Mouse (Mus musculus) neural tube, embryonic 12.5 days (tissue): ENCODE data around the gene Mier2. TPM values are rescaled to one million over a fixed set of nuclear protein-coding genes. Genes with fewer than 3 reads are reported as not detected.

Experiments
- ATAC-seq: fragments of 200-750 bp; cut with Nextera tagmentation; 2 replicates; pipeline ENCODE4 v1.8.0; 2017; ENCODE audit warnings: low read depth, mild to moderate bottlenecking, moderate TSS enrichment, moderate library complexity; ENCODE audit not compliant: low FRiP score
- H3K27ac ChIP-seq: fragments of 300-500 bp; sonication (generic); 2 replicates; pipeline ENCODE4 v1.5.1; 2016
- H3K27me3 ChIP-seq: fragments of 300-500 bp; sonication (generic); replicated peaks from 2 replicates; pipeline ENCODE4 v1.6.1; 2016; ENCODE audit warnings: mild to moderate bottlenecking
- H3K36me3 ChIP-seq: fragments of 300-500 bp; sonication (generic); 2 replicates; pipeline ENCODE4 v1.6.1; 2016; ENCODE audit warnings: mild to moderate bottlenecking
- H3K4me1 ChIP-seq: fragments of 300-500 bp; sonication (generic); 2 replicates; pipeline ENCODE4 v1.6.1; 2016
- H3K4me2 ChIP-seq: fragments of 300-500 bp; sonication (generic); replicated peaks from 2 replicates; pipeline ENCODE4 v1.6.1; 2016; ENCODE audit warnings: mild to moderate bottlenecking
- H3K4me3 ChIP-seq: fragments of 300-500 bp; sonication (generic); 2 replicates; pipeline ENCODE4 v1.5.1; 2016
- H3K9ac ChIP-seq: fragments of 300-500 bp; sonication (generic); 2 replicates; pipeline ENCODE4 v1.6.1; 2016; ENCODE audit warnings: mild to moderate bottlenecking
- H3K9me3 ChIP-seq: fragments of 300-500 bp; sonication (generic); 2 replicates; pipeline ENCODE4 v1.6.1; 2016; ENCODE audit warnings: mild to moderate bottlenecking
- WGBS: fragments of 180-500 bp; shearing (Covaris S2); methylation state at CpG from one replicate; pipeline ENCODE4 v1.1.7; 2016; 5-methylcytosine and 5-hydroxymethylcytosine counted together
- polyA plus RNA-seq: library from polyadenylated mRNA; unstranded; fragments of >200 nt; fragmentation: Nextera tagmentation; extraction: Ambion mirVana; gene quantifications from 2 replicates; pipeline ENCODE4 v1.2.1, GENCODE M21; 2016

The Mier2 gene
- polyA plus RNA-seq, 1 experiment from 2014 or later: 67.4 TPM

- no peak overlapping the region for H3K27ac ChIP-seq
- H3K9ac ChIP-seq: no peak overlapping the region
- H3K27me3 ChIP-seq: no peaks in the 10 kb centered on the region
- H3K4me1 ChIP-seq: peaks cover 13% of the 10 kb centered on the region
- no peak overlapping the region for H3K4me2 ChIP-seq
- WGBS: 91% methylated on average over 7 of the region's 7 CpGs
- no peak for ATAC-seq
- no peaks in the 10 kb centered on the region for H3K9me3 ChIP-seq
- H3K36me3 ChIP-seq: peaks cover 40% of the 10 kb centered on the region
- H3K4me3 ChIP-seq: no peak overlapping the region
These were observed 17.7 kb downstream of the Mier2 start for GRCm38 (mm10) chr10:79537271-79537670.

GRCm38 (mm10) chr10:79536461-79537080 lies 18.4 kb downstream of the Mier2 start:
- H3K27me3 ChIP-seq: no peaks in the 10 kb centered on the region
- no peak overlapping the region for H3K4me3 ChIP-seq
- H3K36me3 ChIP-seq: peaks cover 33% of the 10 kb centered on the region
- no peak overlapping the region for H3K27ac ChIP-seq
- H3K4me2 ChIP-seq: no peak overlapping the region
- H3K9me3 ChIP-seq: no peaks in the 10 kb centered on the region
- no peak for ATAC-seq
- H3K4me1 ChIP-seq: peaks cover 13% of the 10 kb centered on the region
- WGBS: 79% methylated on average over 12 of the region's 12 CpGs
- no peak overlapping the region for H3K9ac ChIP-seq

GRCm38 (mm10) chr10:79535431-79535830 lies 19.6 kb downstream of the Mier2 start:
- no peak for ATAC-seq
- Histone ChIP-seq H3K4me1 (peaks cover 13% of the 10 kb centered on the region), H3K27me3 (no peaks in the 10 kb centered on the region), H3K36me3 (peaks cover 21% of the 10 kb centered on the region), H3K4me2 (no peak overlapping the region), H3K4me3 (no peak overlapping the region), H3K27ac (no peak overlapping the region), H3K9ac (no peak overlapping the region), H3K9me3 (no peaks in the 10 kb centered on the region)
- WGBS: 70% methylated on average over 1 of the region's 1 CpGs

GRCm38 (mm10) chr10:79534426-79534825 lies 20.6 kb downstream of the Mier2 start:
- Histone ChIP-seq H3K36me3 (peaks cover 11% of the 10 kb centered on the region), H3K9me3 (no peaks in the 10 kb centered on the region), H3K4me1 (peaks cover 13% of the 10 kb centered on the region), H3K4me2 (peak overlapping the region; percentile 98; the same call in 1 of the 2 replicates), H3K27me3 (no peaks in the 10 kb centered on the region), H3K27ac (no peak overlapping the region), H3K9ac (no peak overlapping the region), H3K4me3 (no peak overlapping the region)
- 84% methylated on average over 2 of the region's 2 CpGs for WGBS
- ATAC-seq: no peak; the same call in 1 of the 2 replicates

- Histone ChIP-seq H3K9me3 (no peaks in the 10 kb centered on the region), H3K36me3 (peaks cover 1% of the 10 kb centered on the region; the same call in 1 of the 2 replicates), H3K4me2 (peak within 1 kb of the TSS; percentile 98), H3K27me3 (no peaks in the 10 kb centered on the region), H3K4me1 (peaks cover 13% of the 10 kb centered on the region), H3K4me3 (peak within 1 kb of the TSS; percentile 60), H3K9ac (peak within 1 kb of the TSS; percentile 48), H3K27ac (no peak within 1 kb of the TSS)
- ATAC-seq: peak; percentile 75
- under 1% methylated on average over 52 of the region's 52 CpGs for WGBS
These were observed 21.7 kb downstream of the Mier2 start, which contains the start of gene Plpp2 for GRCm38 (mm10) chr10:79533126-79533911. Gene Plpp2 (minus strand): TSS chr10:79533796.

GRCm38 (mm10) chr10:79532678-79533077 lies 22.3 kb downstream of the Mier2 start:
- peaks cover 13% of the 10 kb centered on the region for H3K4me1 ChIP-seq
- peak overlapping the region; percentile 60; the same call in 1 of the 2 replicates for H3K4me3 ChIP-seq
- peak overlapping the region; percentile 48; the same call in 1 of the 2 replicates for H3K9ac ChIP-seq
- peak overlapping the region; percentile 98 for H3K4me2 ChIP-seq
- no peak overlapping the region for H3K27ac ChIP-seq
- no peaks in the 10 kb centered on the region for H3K27me3 ChIP-seq
- no peaks in the 10 kb centered on the region for H3K9me3 ChIP-seq
- no peaks in the 10 kb centered on the region for H3K36me3 ChIP-seq
- no peak; the same call in none of the 2 replicates for ATAC-seq
- WGBS: 26% methylated on average over 3 of the region's 3 CpGs

- no peak overlapping the region for H3K4me3 ChIP-seq
- no peak overlapping the region for H3K9ac ChIP-seq
- no peaks in the 10 kb centered on the region for H3K27me3 ChIP-seq
- no peak overlapping the region for H3K27ac ChIP-seq
- ATAC-seq: no peak
- 0 out of 2 replicates have a peak, but pooled peaks cover 4% of the 10 kb centered on the region for H3K36me3 ChIP-seq
- H3K9me3 ChIP-seq: no peaks in the 10 kb centered on the region
- 88% methylated on average over 3 of the region's 3 CpGs for WGBS
- no peak overlapping the region for H3K4me2 ChIP-seq
- H3K4me1 ChIP-seq: peaks cover 13% of the 10 kb centered on the region
These were observed 23.4 kb downstream of the Mier2 start for GRCm38 (mm10) chr10:79531593-79531992.

GRCm38 (mm10) chr10:79530721-79531120 lies 24.3 kb downstream of the Mier2 start:
- H3K27ac ChIP-seq: no peak overlapping the region
- H3K9ac ChIP-seq: no peak overlapping the region
- H3K9me3 ChIP-seq: no peaks in the 10 kb centered on the region
- 0 out of 2 replicates have a peak, but pooled peaks cover 4% of the 10 kb centered on the region for H3K36me3 ChIP-seq
- H3K4me2 ChIP-seq: no peak overlapping the region
- no peak overlapping the region for H3K4me3 ChIP-seq
- no peaks in the 10 kb centered on the region for H3K27me3 ChIP-seq
- no peak for ATAC-seq
- 95% methylated on average over 13 of the region's 13 CpGs for WGBS
- peaks cover 13% of the 10 kb centered on the region for H3K4me1 ChIP-seq

GRCm38 (mm10) chr10:79530241-79530640 lies 24.8 kb downstream of the Mier2 start:
- WGBS: 66% methylated on average over 8 of the region's 8 CpGs
- ATAC-seq: no peak

GRCm38 (mm10) chr10:79528081-79528480 lies 26.9 kb downstream of the Mier2 start:
- H3K36me3 ChIP-seq: 0 out of 2 replicates have a peak, but pooled peaks cover 4% of the 10 kb centered on the region
- no peaks in the 10 kb centered on the region for H3K9me3 ChIP-seq
- no peak overlapping the region for H3K4me3 ChIP-seq
- no peak overlapping the region for H3K4me2 ChIP-seq
- WGBS: 77% methylated on average over 3 of the region's 3 CpGs
- no peak for ATAC-seq
- no peak overlapping the region for H3K27ac ChIP-seq
- H3K9ac ChIP-seq: no peak overlapping the region
- peaks cover 7% of the 10 kb centered on the region; the same call in 1 of the 2 replicates for H3K4me1 ChIP-seq
- no peaks in the 10 kb centered on the region for H3K27me3 ChIP-seq

More at GRCm38 (mm10) chr10:79530241-79530640, 24.8 kb downstream of the Mier2 start:
- Histone ChIP-seq H3K27ac (no peak overlapping the region), H3K9ac (no peak overlapping the region), H3K9me3 (no peaks in the 10 kb centered on the region), H3K4me2 (no peak overlapping the region), H3K4me1 (peaks cover 13% of the 10 kb centered on the region), H3K4me3 (no peak overlapping the region), H3K27me3 (no peaks in the 10 kb centered on the region), H3K36me3 (0 out of 2 replicates have a peak, but pooled peaks cover 4% of the 10 kb centered on the region)

GRCm38 (mm10) chr10:79527453-79527845 lies 27.6 kb downstream of the Mier2 start:
- H3K4me3 ChIP-seq: no peak overlapping the region
- H3K4me2 ChIP-seq: no peak overlapping the region
- H3K9ac ChIP-seq: no peak overlapping the region
- H3K36me3 ChIP-seq: 0 out of 2 replicates have a peak, but pooled peaks cover 4% of the 10 kb centered on the region
- H3K4me1 ChIP-seq: peaks cover under 1% of the 10 kb centered on the region; the same call in 1 of the 2 replicates
- no peak for ATAC-seq
- no peaks in the 10 kb centered on the region for H3K9me3 ChIP-seq
- 83% methylated on average over 6 of the region's 6 CpGs for WGBS
- no peak overlapping the region for H3K27ac ChIP-seq
- H3K27me3 ChIP-seq: no peaks in the 10 kb centered on the region
